Mouse (Mus musculus): Measurements from ENCODE around the gene Cc2d2a.

- TF ChIP-seq CTCF (IDR thresholded peaks at IDR 0.05; ENCODE audit: insufficient read depth, low read depth, low read length) (no peak), POLR2A (IDR thresholded peaks at IDR 0.05; ENCODE audit: insufficient read depth, low read depth, low read length) (no peak)
Observed at GRCm38 (mm10) chr5:43745156-43745555, 83.0 kb downstream of the Cc2d2a start.

All from olfactory bulb, adult 2 months (tissue).